Mouse (Mus musculus) kidney, adult 18-20 months (tissue): Measurements from ENCODE around the gene Lpin1.

ENCODE experiments used
- DNase-seq: peaks from one replicate; pipeline ENCODE4 v3.0.0; 2021

Gene Lpin1

DNA sequence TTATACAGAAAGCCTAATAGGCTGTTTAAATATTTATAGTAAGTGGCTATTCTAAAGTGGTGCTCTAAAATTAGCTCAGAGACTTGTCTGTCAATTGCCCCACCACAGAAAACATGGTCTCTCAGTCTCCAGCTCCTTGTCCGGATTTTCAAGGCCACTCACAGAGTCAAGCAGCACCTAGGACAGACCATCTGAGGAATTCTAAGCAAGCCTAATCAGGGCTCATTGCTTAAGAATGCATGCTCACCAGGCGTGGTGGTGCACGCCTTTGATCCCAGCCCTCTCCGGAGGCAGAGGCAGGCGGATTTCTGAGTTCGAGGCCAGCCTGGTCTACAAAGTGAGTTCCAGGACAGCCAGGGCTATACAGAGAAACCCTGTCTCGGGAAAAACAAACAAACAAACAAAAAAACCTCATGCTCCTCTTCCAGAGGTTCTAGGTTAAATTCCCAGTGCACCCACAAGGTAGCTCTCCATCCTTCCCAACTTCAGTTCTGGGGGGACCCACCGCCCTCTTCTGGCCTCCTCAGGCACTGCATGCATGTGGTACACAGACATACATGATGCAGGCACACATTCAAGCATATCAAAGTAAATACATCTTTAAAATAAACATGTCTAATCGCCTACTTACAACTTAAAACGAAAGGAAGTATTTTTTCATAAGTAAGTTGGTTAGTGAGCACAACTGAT lies 40.2 kb downstream of the Lpin1 start:
- DNase-seq = no peak

DNA sequence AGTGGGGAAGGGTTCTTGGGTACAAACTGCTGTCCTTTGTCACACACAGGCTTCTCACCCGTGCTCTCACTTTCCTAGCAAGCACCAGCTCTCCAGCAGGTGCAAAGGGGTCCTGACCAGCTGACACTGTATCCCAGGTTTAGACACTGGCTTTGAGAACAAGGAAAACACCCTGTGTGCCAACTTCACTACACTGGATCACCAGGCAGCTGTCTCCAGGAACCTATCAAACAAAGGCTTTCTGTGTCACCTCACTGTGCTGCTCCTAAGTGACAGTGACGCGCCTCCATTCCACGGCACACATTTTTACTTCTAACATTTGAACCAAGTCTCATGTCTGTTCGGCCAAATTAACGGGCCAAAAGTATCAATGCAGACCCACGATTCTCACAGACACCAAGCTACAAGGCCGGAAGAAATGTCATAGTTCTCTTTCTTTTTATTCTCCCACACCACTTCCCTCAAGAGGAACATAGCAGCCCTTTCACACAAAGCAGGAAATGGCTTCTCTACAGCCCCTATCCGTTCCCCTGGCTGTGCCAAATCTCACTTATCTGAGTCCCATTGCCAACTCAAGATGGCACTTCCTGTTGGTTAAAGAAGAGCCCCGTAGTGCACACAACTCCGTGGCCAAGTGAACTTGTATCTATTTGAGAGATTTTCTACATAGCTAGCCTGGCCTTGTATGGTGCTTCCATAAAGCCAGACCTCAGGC lies 41.7 kb downstream of the Lpin1 start:
- no peak for DNase-seq

GRCm38 (mm10) chr12:16568496-16568895 lies 42.3 kb downstream of the Lpin1 start:
- DNase-seq = peak; percentile 55

DNA sequence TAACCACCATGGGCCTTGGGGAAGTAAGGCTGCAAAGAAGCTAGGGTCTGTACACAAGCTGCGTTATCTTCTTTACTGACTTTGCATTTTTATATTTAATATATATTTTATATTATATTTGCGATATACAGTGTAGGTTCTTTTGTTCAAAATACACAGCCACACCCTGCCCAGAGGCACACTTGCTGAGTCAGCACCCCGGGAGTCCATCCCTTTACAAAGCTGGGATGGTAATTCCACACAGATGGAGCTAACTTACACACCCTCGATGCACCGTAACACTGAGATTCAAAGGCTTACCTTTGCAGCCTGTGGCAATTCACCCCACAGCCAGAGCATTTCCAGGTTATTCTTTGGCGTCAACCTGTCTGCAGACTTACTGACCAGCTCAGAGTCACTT lies 42.7 kb downstream of the Lpin1 start:
- no peak for DNase-seq

- DNase-seq = peak; percentile 49
Observed at GRCm38 (mm10) chr12:16563427-16563826, 47.3 kb downstream of the Lpin1 start.

- no peak for DNase-seq
Observed at GRCm38 (mm10) chr12:16562647-16563046, 48.1 kb downstream of the Lpin1 start.

- DNase-seq = no peak
Observed at GRCm38 (mm10) chr12:16562181-16562580, 48.6 kb downstream of the Lpin1 start.

DNA sequence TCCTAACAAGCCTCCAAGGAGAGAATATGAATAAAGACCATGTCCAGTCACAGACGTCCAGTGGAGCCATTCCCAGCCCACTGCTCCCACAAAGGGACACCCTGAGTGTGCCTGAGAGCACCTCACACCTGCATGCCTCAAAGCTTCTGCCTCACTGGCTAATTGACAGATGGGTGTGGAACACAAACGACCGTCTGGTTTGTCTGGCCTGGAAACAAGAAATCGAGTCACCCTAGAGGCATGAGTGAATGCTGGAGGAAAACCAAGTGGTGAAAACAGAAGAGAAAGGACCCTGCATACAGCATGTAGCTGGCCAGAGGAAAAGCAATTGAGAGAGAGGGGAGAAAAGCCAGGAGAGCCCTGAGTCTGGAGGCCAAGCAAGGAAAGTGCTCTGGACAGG lies 53.5 kb downstream of the Lpin1 start:
- no peak for DNase-seq

GRCm38 (mm10) chr12:16554171-16554570 lies 56.6 kb downstream of the Lpin1 start:
- no peak for DNase-seq

DNA sequence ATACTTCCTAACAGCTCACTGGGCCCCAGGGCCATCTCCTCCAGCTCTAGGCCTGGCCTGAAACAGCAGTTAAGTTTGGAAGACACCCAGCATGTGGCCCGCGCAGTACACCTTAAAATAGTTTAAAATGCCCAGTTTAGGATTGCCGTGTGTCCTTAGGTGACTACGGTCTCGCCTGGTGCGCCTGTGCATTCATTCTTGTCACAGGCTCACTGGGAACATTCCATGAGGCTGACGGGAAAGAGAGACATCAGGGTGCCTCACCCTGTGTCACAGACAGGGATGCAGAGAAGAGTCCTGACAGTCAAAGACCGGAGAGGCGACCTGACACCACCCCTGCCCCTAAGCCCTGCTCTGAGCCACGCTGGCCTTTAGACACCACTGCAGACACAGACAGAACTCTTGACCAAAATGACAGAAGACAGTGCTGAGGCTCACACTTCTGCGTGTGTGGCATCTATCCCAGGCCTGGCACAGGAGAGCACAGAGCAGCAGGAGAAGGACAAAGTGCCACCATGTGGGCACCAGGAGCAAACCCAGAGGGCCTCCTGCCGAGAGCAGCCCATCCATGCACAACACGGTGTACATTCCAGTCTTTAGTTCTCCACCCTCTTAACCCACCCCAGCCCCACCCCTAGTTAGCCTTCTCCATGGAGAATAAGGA lies 58.5 kb downstream of the Lpin1 start:
- DNase-seq = no peak

- no peak for DNase-seq
Observed at GRCm38 (mm10) chr12:16550983-16551454, 59.7 kb downstream of the Lpin1 start.

DNA sequence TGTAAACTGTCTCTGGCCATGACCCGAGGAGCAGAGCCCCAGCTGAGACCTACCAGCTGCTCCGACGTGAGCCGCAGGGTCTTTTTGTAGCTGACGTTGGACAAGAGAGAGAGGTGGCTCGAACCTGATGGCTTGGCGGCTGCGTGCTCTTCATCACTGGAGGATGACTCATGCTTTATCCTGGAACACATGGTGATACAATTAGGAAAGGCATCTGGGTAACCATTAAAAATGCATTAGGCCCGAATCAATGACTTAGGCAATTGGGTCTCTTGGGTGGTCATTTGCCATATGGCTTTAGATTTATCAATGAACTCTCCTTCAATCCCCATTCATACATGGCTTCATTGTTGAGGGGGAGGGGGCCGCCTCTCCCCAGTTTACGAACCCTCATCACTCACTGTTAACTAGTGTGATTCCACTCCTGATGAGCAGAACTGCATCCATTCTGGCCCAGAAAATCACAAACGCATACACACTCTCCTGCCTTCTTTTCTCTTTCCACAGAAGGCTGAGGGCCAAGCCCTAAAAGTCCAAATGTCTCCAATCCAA lies 61.9 kb downstream of the Lpin1 start:
- DNase-seq = no peak

DNA sequence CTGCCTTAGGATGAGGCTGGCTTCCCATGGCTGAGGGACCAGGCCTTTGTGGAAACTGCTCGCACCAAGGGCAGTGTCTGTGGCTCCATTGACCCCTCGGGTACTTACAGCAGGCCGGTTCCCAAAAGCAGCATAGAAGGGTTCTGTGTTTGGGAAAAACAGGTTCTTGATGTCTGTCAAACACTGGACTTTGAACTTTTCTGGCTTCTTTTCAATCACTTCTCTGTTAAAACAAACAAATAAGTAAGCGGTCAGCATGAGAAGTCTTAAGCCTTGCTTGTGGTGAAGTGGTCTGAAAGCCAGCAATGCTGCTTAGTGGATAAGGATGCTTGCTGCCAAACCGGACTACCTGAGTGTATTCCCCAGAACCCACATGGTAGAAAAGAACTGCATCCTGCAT lies 69.2 kb downstream of the Lpin1 start:
- DNase-seq = no peak

DNA sequence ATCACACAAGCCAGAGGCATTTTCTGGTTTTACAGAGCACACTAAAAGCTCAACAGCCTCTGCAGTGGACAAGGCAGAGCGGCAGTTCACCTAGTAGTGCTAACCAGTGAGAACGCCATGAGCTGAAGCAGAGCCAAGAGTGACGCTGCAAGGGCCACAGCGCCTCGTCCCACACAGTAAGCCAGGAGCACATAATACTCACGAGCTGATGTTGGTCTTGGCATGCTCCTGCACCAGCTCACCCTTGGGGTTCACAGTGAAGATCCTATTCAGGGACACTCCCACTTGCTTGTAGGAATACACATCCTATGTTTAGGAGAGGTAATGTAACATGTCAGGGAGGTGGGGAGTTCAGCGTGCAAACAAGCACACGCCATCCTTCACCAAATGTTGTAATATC lies 70.1 kb downstream of the Lpin1 start:
- no peak for DNase-seq

DNA sequence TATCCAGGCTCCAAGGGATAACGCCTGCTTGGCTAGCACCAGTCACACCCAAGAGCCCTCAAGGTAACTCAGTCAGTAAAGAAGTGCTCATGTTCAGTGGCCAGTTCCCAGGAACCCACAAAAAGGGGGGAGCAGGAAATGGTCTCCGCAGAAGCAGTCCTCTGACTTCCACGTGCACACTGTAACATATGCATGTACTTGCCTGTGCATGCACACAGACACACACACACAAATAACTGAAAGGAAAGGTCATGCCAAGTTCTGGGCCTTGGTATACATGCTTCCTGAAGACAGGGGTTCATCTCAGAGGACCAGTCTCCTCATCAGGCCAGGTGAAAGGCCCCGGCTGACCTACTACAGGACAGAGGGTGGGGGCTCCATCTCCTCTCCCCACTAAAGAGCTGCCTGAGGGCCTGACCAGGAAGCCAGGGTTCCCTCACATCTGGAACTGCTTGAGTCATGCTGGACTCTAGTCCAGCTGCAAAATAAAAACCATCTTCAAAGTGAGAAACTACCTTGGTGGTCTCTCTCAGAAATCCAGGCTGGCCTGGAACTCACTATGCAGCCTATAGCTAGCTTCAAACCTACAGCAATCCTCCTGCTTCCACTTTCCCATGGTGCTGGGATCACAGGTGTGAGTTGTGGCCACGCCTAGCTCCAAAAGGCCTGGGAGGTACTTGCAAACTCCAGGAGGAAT lies 70.7 kb downstream of the Lpin1 start:
- no peak for DNase-seq

DNA sequence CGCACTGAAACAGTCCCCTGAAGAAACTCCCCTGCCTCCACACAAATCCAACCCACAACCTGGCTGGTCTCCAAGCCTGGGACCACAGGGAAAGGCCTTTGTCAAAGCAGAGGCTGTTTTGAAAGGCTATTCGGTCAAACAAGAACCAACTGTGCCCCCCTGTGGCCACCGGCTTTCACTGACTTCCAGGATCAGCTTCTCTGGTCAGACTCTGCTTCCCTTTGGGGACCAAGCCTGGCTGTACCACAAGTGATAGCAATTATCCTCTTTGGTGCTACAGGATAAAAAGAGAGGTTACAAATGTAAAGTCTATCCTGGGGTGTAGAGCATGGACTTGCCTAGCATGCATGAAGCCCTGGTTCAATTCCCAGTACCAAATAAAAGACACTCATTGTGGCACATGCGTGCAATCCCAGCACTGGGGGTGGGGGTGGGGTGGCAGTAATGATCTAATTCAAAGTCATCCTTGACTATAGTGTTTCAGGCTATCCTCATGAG lies 77.4 kb downstream of the Lpin1 start:
- DNase-seq = peak; percentile 75

GRCm38 (mm10) chr12:16532860-16533230 lies 77.9 kb downstream of the Lpin1 start:
- DNase-seq = no peak

- DNase-seq = no peak
Observed at GRCm38 (mm10) chr12:16531956-16532859, 78.6 kb downstream of the Lpin1 start.

DNA sequence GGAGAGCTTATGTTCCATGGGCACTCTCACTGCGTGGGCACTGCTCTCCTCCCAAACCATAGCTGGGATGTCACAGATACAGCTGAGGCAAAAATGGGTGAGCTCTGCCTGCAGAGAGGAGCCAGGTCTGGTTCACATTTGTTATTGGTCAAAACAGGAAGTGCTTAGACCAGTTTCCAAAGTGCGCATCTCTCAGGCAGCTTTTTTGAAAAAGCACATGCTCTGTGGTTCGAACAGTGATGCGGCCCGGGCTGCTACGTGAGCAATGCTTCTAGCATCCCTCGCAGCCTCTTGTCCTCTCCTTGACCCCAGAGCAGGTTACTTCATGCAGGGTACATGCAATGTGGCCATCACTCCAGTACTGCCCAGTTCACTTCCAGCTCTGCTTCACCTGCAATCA lies 82.1 kb downstream of the Lpin1 start:
- no peak for DNase-seq

DNA sequence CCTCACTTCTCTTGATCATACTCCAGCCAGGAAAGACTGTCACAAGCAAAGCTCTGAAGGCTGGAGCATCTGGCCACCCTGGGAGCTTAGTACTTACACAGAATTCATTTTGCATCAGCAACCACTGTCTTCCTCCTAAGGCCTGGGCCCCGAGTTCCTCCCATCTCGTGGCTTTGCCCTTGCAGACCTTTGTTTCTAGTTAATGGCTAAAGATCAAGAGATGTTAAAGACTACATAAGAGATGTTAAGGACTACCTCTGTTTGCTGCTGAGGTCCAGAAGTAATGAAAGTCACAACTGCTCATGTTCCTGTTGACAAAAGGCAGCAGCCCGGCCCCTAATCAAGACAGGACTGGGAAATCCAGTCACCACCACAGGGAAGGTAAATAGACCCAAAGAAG lies 82.8 kb downstream of the Lpin1 start:
- DNase-seq = no peak

DNA sequence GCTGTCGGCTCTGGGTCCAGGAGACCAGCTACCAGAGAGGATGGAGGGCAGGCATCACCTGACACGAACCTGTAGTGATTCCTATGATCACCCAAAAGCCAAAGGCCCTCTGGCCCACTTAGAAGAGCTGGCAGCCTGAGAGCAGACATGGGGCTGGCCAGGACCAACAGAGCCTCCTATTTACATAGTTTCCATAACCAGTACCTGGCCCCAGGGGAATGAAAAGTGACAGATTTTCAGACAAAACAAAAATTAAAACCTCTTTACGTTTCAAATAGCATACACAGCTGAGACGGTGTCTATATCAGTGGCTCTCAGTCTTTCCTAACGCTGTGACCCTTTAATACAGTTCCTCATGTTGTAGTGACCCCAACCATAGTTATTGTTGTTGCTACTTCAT lies 83.9 kb downstream of the Lpin1 start:
- DNase-seq = no peak

DNA sequence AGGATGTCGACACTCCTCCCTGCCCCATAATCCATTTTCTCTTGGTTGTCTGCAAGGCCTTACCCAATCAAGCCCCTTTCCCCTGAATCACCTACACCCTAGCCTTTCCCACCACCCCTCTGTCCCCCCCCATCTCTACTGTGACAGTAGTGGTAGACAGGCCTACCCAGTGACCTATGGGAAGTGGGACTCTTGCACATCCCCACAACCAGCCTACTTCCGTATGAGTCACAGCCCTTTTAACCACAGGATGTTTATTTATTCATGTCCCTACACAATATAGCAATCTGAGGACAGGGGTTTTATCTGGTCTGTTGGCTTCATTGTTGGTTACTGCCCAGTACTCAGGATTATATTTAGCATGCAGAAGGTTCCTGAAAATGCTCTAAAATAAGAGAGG lies 84.6 kb downstream of the Lpin1 start:
- no peak for DNase-seq
